Mouse (Mus musculus) stomach, embryonic 16.5 days (tissue): ENCODE measurements around the gene Alkbh1. TPM values are rescaled to one million over a fixed set of nuclear protein-coding genes. Genes with fewer than 3 reads are reported as not detected.
"Not testable (repeated sequence)": the region's sequence is repeated elsewhere in the genome, so short reads cannot be mapped to it uniquely, and the experiment has no call there.

Experiments
- ATAC-seq: fragments of 200-750 bp; cut with Nextera tagmentation; 2 replicates; pipeline ENCODE4 v1.8.0; 2017; ENCODE audit warnings: moderate number of reproducible peaks, moderate TSS enrichment; ENCODE audit not compliant: insufficient read depth, low FRiP score
- H3K27ac ChIP-seq: fragments of 300-500 bp; sonication (generic); 2 replicates; pipeline ENCODE4 v1.5.1; 2014; ENCODE audit warnings: low read length
- H3K27me3 ChIP-seq: fragments of 300-500 bp; sonication (generic); 2 replicates; pipeline ENCODE4 v1.6.1; 2014; ENCODE audit warnings: low read length, control low read depth, mixed read lengths; ENCODE audit not compliant: control insufficient read depth, insufficient read depth
- H3K36me3 ChIP-seq: fragments of 300-500 bp; sonication (generic); 2 replicates; pipeline ENCODE4 v1.6.1; 2014; ENCODE audit warnings: low read length; ENCODE audit not compliant: control insufficient read depth, insufficient read depth
- H3K4me1 ChIP-seq: fragments of 300-500 bp; sonication (generic); 2 replicates; pipeline ENCODE4 v1.6.1; 2014; ENCODE audit warnings: low read length, control low read depth, mixed read lengths; ENCODE audit not compliant: control insufficient read depth, insufficient read depth
- H3K4me2 ChIP-seq: fragments of 300-500 bp; sonication (generic); 2 replicates; pipeline ENCODE4 v1.6.1; 2014; ENCODE audit warnings: low read depth, low read length, mixed read lengths
- H3K4me3 ChIP-seq: fragments of 300-500 bp; sonication (generic); replicated peaks from 2 replicates; pipeline ENCODE4 v1.5.1; 2014; ENCODE audit warnings: mild to moderate bottlenecking, low read length
- H3K9ac ChIP-seq: fragments of 300-500 bp; sonication (generic); 2 replicates; pipeline ENCODE4 v1.6.1; 2014; ENCODE audit warnings: low read length
- H3K9me3 ChIP-seq: fragments of 300-500 bp; sonication (generic); replicated peaks from 2 replicates; pipeline ENCODE4 v1.6.1; 2016; ENCODE audit warnings: low read length, control low read depth; ENCODE audit not compliant: control insufficient read depth
- WGBS: fragments of 180-500 bp; shearing (Covaris S2); extraction: QIAGEN DNeasy Blood & Tissue Kit; methylation state at CpG from one replicate; pipeline ENCODE4 v1.1.7; 2014; 5-methylcytosine and 5-hydroxymethylcytosine counted together
- polyA plus RNA-seq: library from polyadenylated mRNA; unstranded; fragments of >200 nt; fragmentation: Nextera tagmentation; extraction: Ambion mirVana; gene quantifications from 2 replicates; pipeline ENCODE4 v1.2.1, GENCODE M21; 2015

The Alkbh1 gene
- 50.3 and 51.6 TPM in 2 replicates for polyA plus RNA-seq

GRCm38 (mm10) chr12:87443700-87444122 is at the start of gene Alkbh1, which contains the start of gene Slirp:
TSS of gene Alkbh1 (minus strand) at chr12:87444017.
TSS of gene Slirp (plus strand) at chr12:87443896.
- Histone ChIP-seq H3K36me3 (peaks cover 18% of the 10 kb centered on the region; the same call in 1 of the 2 replicates), H3K27ac (peak within 1 kb of the TSS; percentile 90), H3K4me3 (peak within 1 kb of the TSS; percentile 98), H3K4me2 (peak within 1 kb of the TSS; percentile 96), H3K27me3 (no peaks in the 10 kb centered on the region), H3K4me1 (peaks cover 8% of the 10 kb centered on the region; the same call in 1 of the 2 replicates), H3K9ac (peak within 1 kb of the TSS; percentile 94), H3K9me3 (no peaks in the 10 kb centered on the region)
- peak; percentile 90 for ATAC-seq
- under 1% methylated on average over 28 of the region's 28 CpGs for WGBS

GRCm38 (mm10) chr12:87488683-87489082 is 44.9 kb upstream of the Alkbh1 start:
- H3K4me2 ChIP-seq, H3K4me3 ChIP-seq, H3K4me1 ChIP-seq, H3K27ac ChIP-seq, H3K9me3 ChIP-seq, H3K27me3 ChIP-seq, ATAC-seq, H3K9ac ChIP-seq, H3K36me3 ChIP-seq: not testable (repeated sequence)
- 69% methylated on average over 2 of the region's 2 CpGs for WGBS

- whole genome bisulfite sequencing = 81% methylated on average over 5 of the region's 5 CpGs
- not testable (repeated sequence) for H3K27me3 ChIP-seq, H3K9ac ChIP-seq, H3K4me3 ChIP-seq, H3K4me1 ChIP-seq, H3K9me3 ChIP-seq, H3K4me2 ChIP-seq, H3K36me3 ChIP-seq, H3K27ac ChIP-seq
- ATAC-seq = peak; percentile 44; the same call in 1 of the 2 replicates
Measured at GRCm38 (mm10) chr12:87482482-87482881, 38.7 kb upstream of the Alkbh1 start.

GRCm38 (mm10) chr12:87474756-87475155 is 30.9 kb upstream of the Alkbh1 start:
- H3K36me3 ChIP-seq = no peaks in the 10 kb centered on the region
- ATAC-seq = no peak
- H3K27me3 ChIP-seq = no peaks in the 10 kb centered on the region
- 77% methylated on average over 3 of the region's 3 CpGs for WGBS
- no peak overlapping the region for H3K4me3 ChIP-seq
- no peaks in the 10 kb centered on the region for H3K9me3 ChIP-seq
- no peak overlapping the region for H3K4me2 ChIP-seq
- peaks cover 9% of the 10 kb centered on the region for H3K4me1 ChIP-seq
- no peak overlapping the region for H3K9ac ChIP-seq
- H3K27ac ChIP-seq = no peak overlapping the region

- peak within 1 kb of the TSS; percentile 91 for H3K4me3 ChIP-seq
- no peaks in the 10 kb centered on the region for H3K27me3 ChIP-seq
- peak within 1 kb of the TSS; percentile 97 for H3K9ac ChIP-seq
- 3% methylated on average over 45 of the region's 45 CpGs for WGBS
- peak within 1 kb of the TSS; percentile 85 for H3K4me2 ChIP-seq
- H3K4me1 ChIP-seq = peaks cover 9% of the 10 kb centered on the region
- ATAC-seq = peak; percentile 97
- peak within 1 kb of the TSS; percentile 88 for H3K27ac ChIP-seq
- 0 out of 2 replicates have a peak, but pooled peaks cover 2% of the 10 kb centered on the region for H3K36me3 ChIP-seq
- H3K9me3 ChIP-seq = no peaks in the 10 kb centered on the region
Measured at GRCm38 (mm10) chr12:87471964-87472786, 28.4 kb upstream of the Alkbh1 start, which contains the start of gene Snw1. TSS of gene Snw1 (minus strand) at chr12:87472274.

- peak overlapping the region; percentile 88 for H3K27ac ChIP-seq
- H3K36me3 ChIP-seq = 0 out of 2 replicates have a peak, but pooled peaks cover 7% of the 10 kb centered on the region
- H3K9ac ChIP-seq = peak overlapping the region; percentile 97
- H3K4me3 ChIP-seq = peak overlapping the region; percentile 91
- peak overlapping the region; percentile 85 for H3K4me2 ChIP-seq
- no peak for ATAC-seq
- under 1% methylated on average over 19 of the region's 19 CpGs for WGBS
- H3K9me3 ChIP-seq = no peaks in the 10 kb centered on the region
- H3K27me3 ChIP-seq = no peaks in the 10 kb centered on the region
- peaks cover 9% of the 10 kb centered on the region for H3K4me1 ChIP-seq
Measured at GRCm38 (mm10) chr12:87471421-87471963, 27.7 kb upstream of the Alkbh1 start.

- no peak overlapping the region; the same call in 1 of the 2 replicates for H3K27ac ChIP-seq
- peaks cover 9% of the 10 kb centered on the region for H3K4me1 ChIP-seq
- peak overlapping the region; percentile 97 for H3K9ac ChIP-seq
- no peaks in the 10 kb centered on the region for H3K27me3 ChIP-seq
- peak overlapping the region; percentile 85 for H3K4me2 ChIP-seq
- H3K36me3 ChIP-seq = 0 out of 2 replicates have a peak, but pooled peaks cover 7% of the 10 kb centered on the region
- ATAC-seq = no peak
- H3K9me3 ChIP-seq = no peaks in the 10 kb centered on the region
- WGBS = 50% methylated on average over 7 of the region's 7 CpGs
- H3K4me3 ChIP-seq = peak overlapping the region; percentile 91
Measured at GRCm38 (mm10) chr12:87470263-87471136, 26.7 kb upstream of the Alkbh1 start.

GRCm38 (mm10) chr12:87464678-87465297 is 21.0 kb upstream of the Alkbh1 start:
- Histone ChIP-seq H3K36me3 (peaks cover 18% of the 10 kb centered on the region), H3K27ac (no peak overlapping the region), H3K9me3 (no peaks in the 10 kb centered on the region), H3K4me2 (no peak overlapping the region), H3K27me3 (no peaks in the 10 kb centered on the region), H3K4me1 (no peaks in the 10 kb centered on the region), H3K9ac (no peak overlapping the region), H3K4me3 (no peak overlapping the region)
- ATAC-seq = peak; percentile 58; the same call in 1 of the 2 replicates
- 75% methylated on average over 6 of the region's 6 CpGs for WGBS
